Mouse (Mus musculus) adrenal gland, postnatal 14 days (tissue): ENCODE results near the gene Als2cr12. TPM values are rescaled to one million over a fixed set of nuclear protein-coding genes. Genes with fewer than 3 reads are reported as not detected.
"Not testable (repeated sequence)": the region's sequence is repeated elsewhere in the genome, so short reads cannot be mapped to it uniquely, and the experiment has no call there.

ENCODE experiments used
- DNase-seq: peaks from one replicate; pipeline ENCODE4 v3.0.0; 2021; ENCODE audit warnings: mixed read lengths
- total RNA-seq: library from RNA; stranded (reverse); gene quantifications from 2 replicates; pipeline ENCODE4 v1.2.3, GENCODE M21; 2021

Gene Als2cr12
- total RNA-seq, 1 experiment from 2014 or later = 9.4 TPM

- no peak for DNase-seq
Observed at GRCm38 (mm10) chr1:58613786-58614185, 82.0 kb downstream of the Als2cr12 start.

- DNase-seq = no peak
Observed at GRCm38 (mm10) chr1:58610611-58611010, 85.2 kb downstream of the Als2cr12 start.

GRCm38 (mm10) chr1:58610166-58610565 is 85.6 kb downstream of the Als2cr12 start:
- no peak for DNase-seq

- not testable (repeated sequence) for DNase-seq
Observed at GRCm38 (mm10) chr1:58609591-58609990, 86.2 kb downstream of the Als2cr12 start.

GRCm38 (mm10) chr1:58603738-58604137 is 92.1 kb downstream of the Als2cr12 start:
- DNase-seq = peak; percentile 43

- DNase-seq = no peak
Observed at GRCm38 (mm10) chr1:58602681-58603080, 93.1 kb downstream of the Als2cr12 start.

Other genes starting within 250 kb of the Als2cr12 start
- gene Orc2, start 190.9 kb downstream of the Als2cr12 start, total RNA-seq = 20.5 and 24.9 TPM in 2 replicates
- gene Fam126b, start 109.7 kb downstream of the Als2cr12 start, total RNA-seq = 51.3 and 53.5 TPM in 2 replicates
- gene Ndufb3, start 109.6 kb downstream of the Als2cr12 start, total RNA-seq = 224 and 254 TPM in 2 replicates
- 110 and 121 TPM in 2 replicates for gene Cflar, start 15.5 kb upstream of the Als2cr12 start, total RNA-seq
- 20.2 and 25.4 TPM in 2 replicates for gene Casp8, start 99.4 kb upstream of the Als2cr12 start, total RNA-seq